In the genomic region with DNA sequence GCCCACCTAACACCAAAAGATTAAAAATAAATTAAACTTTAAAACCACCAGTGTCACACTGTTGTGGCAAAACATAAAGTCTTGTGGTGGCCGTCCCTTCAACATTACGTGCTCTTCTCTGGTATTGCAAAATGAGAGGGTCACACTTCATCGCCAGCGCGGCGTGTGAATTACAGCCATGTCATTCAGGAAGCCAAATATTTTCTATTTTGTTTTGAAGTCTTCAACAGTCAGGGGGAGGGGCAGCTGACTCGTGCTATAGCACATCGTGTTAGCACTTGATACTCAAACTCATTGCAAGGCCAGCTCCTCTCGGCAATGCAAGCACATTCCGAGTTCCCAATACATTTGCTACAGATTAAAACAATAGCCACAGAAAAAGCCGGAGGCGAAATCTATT, we compare ENCODE assay signal across 12 mouse cellular contexts. TPM values are rescaled to one million over a fixed set of nuclear protein-coding genes. Genes with fewer than 3 reads are reported as not detected.
A peak's percentile ranks its signal among the peaks of the same experiment; 100 is the strongest.
DNase-seq lines count a peak whose midpoint lies in the region; ATAC-seq and TF ChIP-seq lines count a peak whose summit lies in the region.
"Had no signal": no experiment of that assay in that cellular context is flagged by ENCODE, and none has a peak within 500 bp of the region (broad histone marks: within the 10 kb centered on the region; RNA-seq: fewer than 3 reads in every experiment).

No protein-coding gene starts in this region.

- H3K4me1 ChIP-seq in heart, embryonic 12.5 days (replicated peaks) = peaks cover 20% of the 10 kb centered on the region
- H3K4me1 ChIP-seq in liver, embryonic 12.5 days = peaks cover 60% of the 10 kb centered on the region
- H3K4me1 ChIP-seq in forebrain, postnatal 0 days (ENCODE audit: insufficient read depth) = no peaks in the 10 kb centered on the region
- H3K4me1 ChIP-seq in intestine, embryonic 15.5 days (replicated peaks) = peaks cover 6% of the 10 kb centered on the region; the same call in 1 of the 2 replicates

- peaks cover 3% of the 10 kb centered on the region for H3K36me3 ChIP-seq in heart, embryonic 12.5 days
- H3K36me3 ChIP-seq in liver, embryonic 12.5 days = peaks cover 16% of the 10 kb centered on the region
- H3K36me3 ChIP-seq in forebrain, postnatal 0 days (ENCODE audit: insufficient read depth) = no peaks in the 10 kb centered on the region
- no peaks in the 10 kb centered on the region for H3K36me3 ChIP-seq in intestine, embryonic 15.5 days

- peak overlapping the region; percentile 2; the same call in 1 of the 2 replicates for H3K27ac ChIP-seq in heart, embryonic 12.5 days (ENCODE audit: poor library complexity, severe bottlenecking)
- no peak overlapping the region for H3K27ac ChIP-seq in liver, embryonic 12.5 days
- no peak overlapping the region for H3K27ac ChIP-seq in forebrain, postnatal 0 days (ENCODE audit: low read depth, low read length)
- H3K27ac ChIP-seq in intestine, embryonic 15.5 days = no peak overlapping the region
- H3K27ac ChIP-seq: limb, embryonic 10.5 days had no signal

- H3K4me3 ChIP-seq in heart, embryonic 12.5 days = no peak overlapping the region
- no peak overlapping the region for H3K4me3 ChIP-seq in liver, embryonic 12.5 days
- no peak overlapping the region for H3K4me3 ChIP-seq in forebrain, postnatal 0 days (ENCODE audit: low read depth, low read length)
- H3K4me3 ChIP-seq in intestine, embryonic 15.5 days (replicated peaks) = no peak overlapping the region
- H3K4me3 ChIP-seq: limb, embryonic 10.5 days had no signal

- no peak overlapping the region for H3K9ac ChIP-seq in heart, embryonic 12.5 days
- H3K9ac ChIP-seq in liver, embryonic 12.5 days = no peak overlapping the region
- H3K9ac ChIP-seq in forebrain, postnatal 0 days = no peak overlapping the region
- H3K9ac ChIP-seq in intestine, embryonic 15.5 days = no peak overlapping the region

- no peak overlapping the region for H3K4me2 ChIP-seq in heart, embryonic 12.5 days
- peak overlapping the region; percentile 24 for H3K4me2 ChIP-seq in liver, embryonic 12.5 days
- no peak overlapping the region for H3K4me2 ChIP-seq in forebrain, postnatal 0 days (ENCODE audit: low read depth)
- no peak overlapping the region for H3K4me2 ChIP-seq in intestine, embryonic 15.5 days (replicated peaks)

- H3K9me3 ChIP-seq in heart, embryonic 12.5 days (replicated peaks) = peaks cover 4% of the 10 kb centered on the region
- H3K9me3 ChIP-seq in liver, embryonic 12.5 days (replicated peaks) = peaks cover 4% of the 10 kb centered on the region
- no peaks in the 10 kb centered on the region for H3K9me3 ChIP-seq in forebrain, postnatal 0 days (ENCODE audit: low read length)
- no peaks in the 10 kb centered on the region for H3K9me3 ChIP-seq in intestine, embryonic 15.5 days
- H3K9me3 ChIP-seq: limb, embryonic 10.5 days had no signal

- WGBS in heart, embryonic 12.5 days = 68% methylated on average over 12 of the region's 12 CpGs
- 60% methylated on average over 12 of the region's 12 CpGs for WGBS in liver, embryonic 12.5 days (ENCODE audit: insufficient replicate concordance)
- 80% methylated on average over 12 of the region's 12 CpGs for WGBS in forebrain, postnatal 0 days
- 67% methylated on average over 12 of the region's 12 CpGs for WGBS in intestine, embryonic 15.5 days

- ATAC-seq in heart, embryonic 12.5 days (ENCODE audit: insufficient number of reproducible peaks, low FRiP score) = no peak
- ATAC-seq in liver, embryonic 12.5 days = no peak
- ATAC-seq in forebrain, postnatal 0 days = no peak
- no peak for ATAC-seq in intestine, embryonic 15.5 days
- ATAC-seq: intestine, embryonic 16.5 days had no signal

- no peak for TF ChIP-seq CTCF in forebrain, postnatal 0 days (IDR thresholded peaks at IDR 0.05; ENCODE audit: low read depth)

- H3K27me3 ChIP-seq in heart, embryonic 12.5 days (replicated peaks) = no peaks in the 10 kb centered on the region
- H3K27me3 ChIP-seq in liver, embryonic 12.5 days (replicated peaks) = no peaks in the 10 kb centered on the region
- H3K27me3 ChIP-seq in forebrain, postnatal 0 days (ENCODE audit: insufficient read depth, low read length) = no peaks in the 10 kb centered on the region
- no peaks in the 10 kb centered on the region for H3K27me3 ChIP-seq in intestine, embryonic 15.5 days (replicated peaks)

- no peak for DNase-seq in heart, adult 11 months
- peak; percentile 65 for DNase-seq in CD4-positive helper T cell, adult 2 months (ENCODE audit: low read depth, low spot score)
- DNase-seq in lung, postnatal 4 days = peak; percentile 54 to 72
- no peak for DNase-seq in forebrain, postnatal 0 days
- DNase-seq in testis, postnatal 14 days (ENCODE audit: low spot score) = no peak
- DNase-seq: heart, adult 18-20 months; layer of hippocampus, adult 9-11 months had no signal

RNA-seq across cellular contexts. Expression of a gene that starts 9.7 kb away (rescaled TPM):
- 35.0 and 35.3 TPM in 2 replicates for polyA plus RNA-seq in heart, embryonic 12.5 days (2016; fragmentation: Nextera tagmentation; extraction: Ambion mirVana)
- 31.6 and 33.7 TPM in 2 replicates for polyA plus RNA-seq in liver, embryonic 12.5 days (2016; fragmentation: Nextera tagmentation; extraction: Ambion mirVana)
- 17.8 and 22.6 TPM in 2 replicates for total RNA-seq in forebrain, postnatal 0 days (2014; rRNA removed)
- 4.9 and 8.8 TPM in 2 replicates for polyA plus RNA-seq in forebrain, postnatal 0 days (2015; fragmentation: Nextera tagmentation; extraction: Ambion mirVana)
- polyA plus RNA-seq in intestine, embryonic 15.5 days (2015; fragmentation: Nextera tagmentation; extraction: Ambion mirVana) = 24.2 and 26.8 TPM in 2 replicates

RNA-seq across cellular contexts. Expression of a gene that starts 18.3 kb away (rescaled TPM):
- 6.6 and 8.3 TPM in 2 replicates for polyA plus RNA-seq in heart, embryonic 12.5 days (2016; fragmentation: Nextera tagmentation; extraction: Ambion mirVana)
- polyA plus RNA-seq in liver, embryonic 12.5 days (2016; fragmentation: Nextera tagmentation; extraction: Ambion mirVana) = 16.0 and 17.7 TPM in 2 replicates
- total RNA-seq in forebrain, postnatal 0 days (2014; rRNA removed) = 2.0 and 2.6 TPM in 2 replicates
- 1.1 and 1.6 TPM in 2 replicates for polyA plus RNA-seq in forebrain, postnatal 0 days (2015; fragmentation: Nextera tagmentation; extraction: Ambion mirVana)
- 5.5 and 6.0 TPM in 2 replicates for polyA plus RNA-seq in intestine, embryonic 15.5 days (2015; fragmentation: Nextera tagmentation; extraction: Ambion mirVana)

Comparison
In these comparisons a context has a peak if more than half of its experiments do, and no peak if none do; other contexts are left out.
1. DNase-seq: peak in CD4-positive helper T cell, adult 2 months (single experiment) and lung, postnatal 4 days (2 of 2); none in heart, adult 11 months (single experiment), forebrain, postnatal 0 days (single experiment) and testis, postnatal 14 days (single experiment).